Mouse (Mus musculus): ENCODE results near the gene Dnah11.

The Dnah11 gene

GRCm38 (mm10) chr12:117860840-117861239 is 338.0 kb downstream of the Dnah11 start:
- no peak for DNase-seq (ENCODE audit: low spot score)

- no peak for DNase-seq (ENCODE audit: low spot score)
Observed at GRCm38 (mm10) chr12:117857884-117858283, 341.0 kb downstream of the Dnah11 start.

- no peak for DNase-seq (ENCODE audit: low spot score)
Observed at GRCm38 (mm10) chr12:117857023-117857422, 341.8 kb downstream of the Dnah11 start.

GRCm38 (mm10) chr12:117853316-117853715 is 345.5 kb downstream of the Dnah11 start:
- peak; percentile 11 for DNase-seq (ENCODE audit: low spot score)

GRCm38 (mm10) chr12:117850472-117850871 is 348.4 kb downstream of the Dnah11 start:
- DNase-seq (ENCODE audit: low spot score) = no peak

- DNase-seq (ENCODE audit: low spot score) = no peak
Observed at GRCm38 (mm10) chr12:117848621-117849020, 350.2 kb downstream of the Dnah11 start.

GRCm38 (mm10) chr12:117844917-117845316 is 353.9 kb downstream of the Dnah11 start:
- DNase-seq (ENCODE audit: low spot score) = no peak

- DNase-seq (ENCODE audit: low spot score) = no peak
Observed at GRCm38 (mm10) chr12:117844075-117844408, 354.8 kb downstream of the Dnah11 start.

- peak; percentile 40 for DNase-seq (ENCODE audit: low spot score)
Observed at GRCm38 (mm10) chr12:117843302-117844074, 355.4 kb downstream of the Dnah11 start.

GRCm38 (mm10) chr12:117842676-117843075 is 356.2 kb downstream of the Dnah11 start:
- DNase-seq (ENCODE audit: low spot score) = no peak

GRCm38 (mm10) chr12:117840705-117841104 is 358.1 kb downstream of the Dnah11 start:
- no peak for DNase-seq (ENCODE audit: low spot score)

- no peak for DNase-seq (ENCODE audit: low spot score)
Observed at GRCm38 (mm10) chr12:117837376-117837775, 361.5 kb downstream of the Dnah11 start.

- DNase-seq (ENCODE audit: low spot score) = no peak
Observed at GRCm38 (mm10) chr12:117835371-117835770, 363.5 kb downstream of the Dnah11 start.

- no peak for DNase-seq (ENCODE audit: low spot score)
Observed at GRCm38 (mm10) chr12:117834652-117835051, 364.2 kb downstream of the Dnah11 start.

GRCm38 (mm10) chr12:117832190-117832589 is 366.7 kb downstream of the Dnah11 start:
- DNase-seq (ENCODE audit: low spot score) = no peak

- no peak for DNase-seq (ENCODE audit: low spot score)
Observed at GRCm38 (mm10) chr12:117831351-117831961, 367.4 kb downstream of the Dnah11 start.

- no peak for DNase-seq (ENCODE audit: low spot score)
Observed at GRCm38 (mm10) chr12:117828350-117828749, 370.5 kb downstream of the Dnah11 start.

All from ovary, postnatal 10 days (tissue).